Mouse (Mus musculus): ENCODE results near the gene 1700069L16Rik.

DNA sequence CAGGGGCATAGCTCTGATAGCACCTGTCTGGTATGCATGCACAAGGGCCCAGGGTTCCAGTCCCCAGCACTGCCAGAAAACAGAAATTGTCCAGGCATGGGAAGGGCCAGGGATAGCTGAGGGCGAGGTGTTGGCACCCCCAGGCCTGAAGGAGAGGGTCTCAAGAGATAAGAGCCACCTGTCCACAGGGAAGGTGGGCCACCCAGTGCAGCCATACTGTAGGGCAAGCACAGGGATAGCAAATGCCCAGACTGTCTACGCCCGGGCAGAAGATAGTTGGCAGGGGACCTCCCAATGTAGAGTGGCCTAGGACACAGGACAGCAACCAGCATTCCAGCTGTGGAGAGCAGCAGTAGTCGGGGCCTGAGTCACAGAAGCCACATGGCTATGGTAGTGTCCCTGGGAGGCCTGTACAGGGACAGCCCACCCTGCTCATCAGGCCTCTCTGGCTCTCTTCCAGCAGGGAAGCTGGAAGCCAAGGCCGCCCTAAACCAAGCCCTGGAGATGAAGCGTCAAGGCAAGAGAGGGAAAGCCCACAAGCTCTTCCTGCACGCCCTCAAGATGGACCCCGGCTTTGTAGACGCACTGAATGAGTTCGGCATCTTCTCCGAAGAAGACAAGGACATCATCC, 13.2 kb upstream of the 1700069L16Rik start:
- TF ChIP-seq EP300 (IDR thresholded peaks at IDR 0.05; ENCODE audit: low read depth) (no peak), CTCF (IDR thresholded peaks at IDR 0.05; ENCODE audit: low read depth) (no peak)

Measured in liver, postnatal 0 days (tissue).